19 mouse cellular contexts compared by ENCODE assay signal in the genomic region with DNA sequence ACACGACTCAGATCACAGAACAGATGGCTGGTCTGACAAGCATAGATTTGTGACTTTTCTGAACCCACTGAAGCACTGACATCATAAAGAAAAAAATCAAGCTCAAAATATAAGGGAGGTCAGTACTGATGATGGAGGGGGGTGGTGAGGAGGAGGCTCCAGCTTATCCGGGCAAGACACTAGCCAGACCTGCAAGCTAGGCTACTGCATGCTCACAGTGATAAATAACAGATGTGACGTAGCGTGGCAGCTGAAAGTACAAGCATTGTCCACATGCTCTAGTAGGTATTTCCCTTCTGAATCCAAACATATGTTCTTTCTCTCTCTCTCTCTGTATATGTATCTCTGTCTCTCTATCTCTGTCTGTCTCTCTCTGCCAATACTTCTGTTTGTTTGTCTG.
DNase-seq lines count a peak whose midpoint lies in the region; ATAC-seq and TF ChIP-seq lines count a peak whose summit lies in the region.
"Had no signal": no experiment of that assay in that cellular context is flagged by ENCODE, and none has a peak within 500 bp of the region (broad histone marks: within the 10 kb centered on the region; RNA-seq: fewer than 3 reads in every experiment).

No protein-coding gene starts in this region.

- no peak for ATAC-seq in liver, postnatal 0 days
- peak; percentile 72 for ATAC-seq in embryonic facial prominence, embryonic 11.5 days (replicated peaks; ENCODE audit: insufficient number of reproducible peaks, low FRiP score, low TSS enrichment, low read depth)
- ATAC-seq in neural tube, embryonic 12.5 days (ENCODE audit: low FRiP score, low read depth): 0 out of 2 replicates have a peak, but pooled peaks have one; percentile 33
- ATAC-seq: liver, embryonic 12.5 days had no signal

- no peak overlapping the region for H3K4me2 ChIP-seq in liver, postnatal 0 days (ENCODE audit: low read depth, low read length)
- no peak overlapping the region for H3K4me2 ChIP-seq in embryonic facial prominence, embryonic 11.5 days (ENCODE audit: low read depth, low read length)
- H3K4me2 ChIP-seq in neural tube, embryonic 12.5 days (replicated peaks): no peak overlapping the region
- H3K4me2 ChIP-seq: embryonic facial prominence, embryonic 12.5 days; liver, embryonic 12.5 days; lung, embryonic 15.5 days; neural tube, embryonic 13.5 days had no signal

- no peak overlapping the region for H3K9ac ChIP-seq in liver, postnatal 0 days (replicated peaks)
- no peak overlapping the region for H3K9ac ChIP-seq in embryonic facial prominence, embryonic 11.5 days (replicated peaks; ENCODE audit: low read length)
- H3K9ac ChIP-seq in neural tube, embryonic 12.5 days: no peak overlapping the region
- H3K9ac ChIP-seq: embryonic facial prominence, embryonic 12.5 days; liver, embryonic 12.5 days; lung, embryonic 15.5 days; neural tube, embryonic 13.5 days had no signal

- no peak for TF ChIP-seq CTCF in liver, postnatal 0 days (IDR thresholded peaks at IDR 0.05; ENCODE audit: low read depth)

- H3K4me1 ChIP-seq in liver, postnatal 0 days (ENCODE audit: insufficient read depth): no peaks in the 10 kb centered on the region
- H3K4me1 ChIP-seq in embryonic facial prominence, embryonic 11.5 days (ENCODE audit: control insufficient read depth, insufficient read depth, low read length): no peaks in the 10 kb centered on the region; the same call in 1 of the 2 replicates
- H3K4me1 ChIP-seq in neural tube, embryonic 12.5 days: no peaks in the 10 kb centered on the region
- H3K4me1 ChIP-seq: embryonic facial prominence, embryonic 12.5 days; liver, embryonic 12.5 days; lung, embryonic 15.5 days; midbrain, embryonic 10.5 days had no signal

- no peaks in the 10 kb centered on the region for H3K36me3 ChIP-seq in liver, postnatal 0 days (replicated peaks; ENCODE audit: insufficient read depth, low read length)
- H3K36me3 ChIP-seq in embryonic facial prominence, embryonic 11.5 days (replicated peaks; ENCODE audit: control insufficient read depth, insufficient read depth, low read depth, low read length): no peaks in the 10 kb centered on the region
- H3K36me3 ChIP-seq in neural tube, embryonic 12.5 days: no peaks in the 10 kb centered on the region
- H3K36me3 ChIP-seq: embryonic facial prominence, embryonic 12.5 days; liver, embryonic 12.5 days; lung, embryonic 15.5 days; midbrain, embryonic 10.5 days; neural tube, embryonic 13.5 days had no signal

- no peak overlapping the region for H3K27ac ChIP-seq in liver, postnatal 0 days (ENCODE audit: low read depth)
- H3K27ac ChIP-seq in embryonic facial prominence, embryonic 11.5 days (replicated peaks; ENCODE audit: low read depth, low read length): no peak overlapping the region
- H3K27ac ChIP-seq in neural tube, embryonic 12.5 days: no peak overlapping the region
- H3K27ac ChIP-seq: embryonic facial prominence, embryonic 12.5 days; liver, embryonic 12.5 days; lung, embryonic 15.5 days; midbrain, embryonic 10.5 days; neural tube, embryonic 13.5 days had no signal

- H3K27me3 ChIP-seq in liver, postnatal 0 days (ENCODE audit: insufficient read depth, low read length): no peaks in the 10 kb centered on the region
- no peaks in the 10 kb centered on the region for H3K27me3 ChIP-seq in embryonic facial prominence, embryonic 11.5 days (ENCODE audit: control insufficient read depth, insufficient read depth, low read length)
- no peaks in the 10 kb centered on the region for H3K27me3 ChIP-seq in neural tube, embryonic 12.5 days (replicated peaks)
- H3K27me3 ChIP-seq: embryonic facial prominence, embryonic 12.5 days; liver, embryonic 12.5 days; lung, embryonic 15.5 days; neural tube, embryonic 13.5 days had no signal

- peak; percentile 4 for DNase-seq in liver
- no peak for DNase-seq in liver, postnatal 0 days
- DNase-seq in embryo, embryonic 11 days: peak; percentile 53
- DNase-seq in embryonic facial prominence, embryonic 11.5 days (ENCODE audit: low spot score): peak; percentile 71
- DNase-seq in B cell, adult 2 months: no peak
- no peak for DNase-seq in frontal cortex, postnatal 10 days (ENCODE audit: low spot score in 2 of 2)
- DNase-seq: adrenal gland, adult 8-10 months; cerebellum, adult 9-11 months; gastrocnemius, postnatal 25 days; kidney, adult 18-20 months; kidney, postnatal 36 days; left cerebral cortex, postnatal 4 days; lung, postnatal 4 days had no signal

- 60% methylated on average over 4 of the region's 4 CpGs for WGBS in liver, postnatal 0 days (ENCODE audit: insufficient replicate concordance)
- 33% methylated on average over 4 of the region's 4 CpGs for WGBS in embryonic facial prominence, embryonic 11.5 days
- WGBS in neural tube, embryonic 12.5 days: 55% methylated on average over 4 of the region's 4 CpGs

- TF ChIP-seq EP300 in liver, postnatal 0 days (IDR thresholded peaks at IDR 0.05; ENCODE audit: low read depth): no peak

- no peaks in the 10 kb centered on the region for H3K9me3 ChIP-seq in liver, postnatal 0 days (ENCODE audit: low read length)
- no peaks in the 10 kb centered on the region for H3K9me3 ChIP-seq in embryonic facial prominence, embryonic 11.5 days (replicated peaks; ENCODE audit: control insufficient read depth, low read length)
- H3K9me3 ChIP-seq in neural tube, embryonic 12.5 days: no peaks in the 10 kb centered on the region
- H3K9me3 ChIP-seq: embryonic facial prominence, embryonic 12.5 days; liver, embryonic 12.5 days; lung, embryonic 15.5 days; midbrain, embryonic 10.5 days; neural tube, embryonic 13.5 days had no signal

- no peak overlapping the region for H3K4me3 ChIP-seq in liver, postnatal 0 days (ENCODE audit: low read depth, low read length)
- no peak overlapping the region for H3K4me3 ChIP-seq in embryonic facial prominence, embryonic 11.5 days (ENCODE audit: low read depth, low read length)
- no peak overlapping the region for H3K4me3 ChIP-seq in neural tube, embryonic 12.5 days
- H3K4me3 ChIP-seq: embryonic facial prominence, embryonic 12.5 days; liver, embryonic 12.5 days; lung, embryonic 15.5 days; midbrain, embryonic 10.5 days; neural tube, embryonic 13.5 days had no signal

Comparison
In these comparisons a context has a peak if more than half of its experiments do, and no peak if none do; other contexts are left out.
1. DNase-seq: peak in liver (single experiment), embryo, embryonic 11 days (single experiment) and embryonic facial prominence, embryonic 11.5 days (single experiment); none in liver, postnatal 0 days (single experiment), B cell, adult 2 months (0 of 2) and frontal cortex, postnatal 10 days (0 of 2).